Mouse (Mus musculus): ENCODE results near the gene Haao.

- no peak for TF ChIP-seq CTCF (IDR thresholded peaks at IDR 0.05; ENCODE audit: control insufficient read depth, insufficient read depth, insufficient replicate concordance, low read depth, low read length)
- no peak for TF ChIP-seq POLR2A (IDR thresholded peaks at IDR 0.05; ENCODE audit: control insufficient read depth, low read depth, low read length)
Measured at GRCm38 (mm10) chr17:83858413-83858812, 10.7 kb upstream of the Haao start.
